Mouse (Mus musculus) ES-E14 (cell line): ENCODE measurements at regions not wholly inside any gene's neighbourhood (a gene's known extent, or its start where the extent isn't known, plus 50 kb on each side); places are given as distances from the start of the nearest gene placed in this dataset.

Experiments
- DNase-seq: peaks from one replicate; pipeline ENCODE4 v3.0.0-alpha.2; 2013; ENCODE audit warnings: low read depth, low spot score
- H3K27ac ChIP-seq: 2 replicates; pipeline ENCODE4 v1.5.1; 2012; ENCODE audit warnings: low read depth, mild to moderate bottlenecking, low read length, moderate library complexity, mixed read lengths; ENCODE audit not compliant: poor library complexity, insufficient read depth, severe bottlenecking
- H3K36me3 ChIP-seq: 2 replicates; pipeline ENCODE4 v1.6.1; 2012; ENCODE audit warnings: mild to moderate bottlenecking, low read length, moderate library complexity, mixed read lengths; ENCODE audit not compliant: control insufficient read depth, poor library complexity, insufficient read depth, severe bottlenecking
- H3K4me1 ChIP-seq, 2 experiments: fragments of 150-350 bp in 1 of 2; sonication (generic) in 1 of 2; 2 replicates each; pipeline ENCODE4 v1.6.1; 2012; ENCODE audit warnings: low read length in 2 of 2, mild to moderate bottlenecking in 1 of 2, mixed read lengths in 1 of 2; ENCODE audit not compliant: control insufficient read depth in 2 of 2, insufficient read depth in 2 of 2, poor library complexity in 1 of 2
- H3K4me3 ChIP-seq, 2 experiments: fragments of 150-350 bp in 1 of 2; sonication (generic) in 1 of 2; 2 replicates each; pipeline ENCODE4 v1.5.1; 2012; ENCODE audit warnings: low read length in 2 of 2, low read depth in 1 of 2, mild to moderate bottlenecking in 1 of 2, mixed read lengths in 1 of 2; ENCODE audit not compliant: insufficient read depth in 1 of 2, poor library complexity in 1 of 2, severe bottlenecking in 1 of 2
- H3K9ac ChIP-seq: 2 replicates; pipeline ENCODE4 v1.6.1; 2012; ENCODE audit warnings: low read depth, mild to moderate bottlenecking, low read length, mixed read lengths; ENCODE audit not compliant: poor library complexity, insufficient read depth, severe bottlenecking
- H3K9me3 ChIP-seq: fragments of 150-350 bp; sonication (generic); 2 replicates; pipeline ENCODE4 v1.6.1; 2012; ENCODE audit warnings: low read depth, mild to moderate bottlenecking, low read length; ENCODE audit not compliant: control insufficient read depth, insufficient read depth
- CHD2 ChIP-seq: IDR thresholded peaks from 2 replicates; pipeline ENCODE4 v1.6.1; 2014; ENCODE audit warnings: mild to moderate bottlenecking, low read depth, low read length, inconsistent platforms
- HCFC1 ChIP-seq: IDR thresholded peaks from 2 replicates; pipeline ENCODE4 v1.6.1; 2012; ENCODE audit warnings: low read length, inconsistent platforms, borderline replicate concordance; ENCODE audit not compliant: insufficient read depth
- MAFK ChIP-seq: IDR thresholded peaks from 2 replicates; pipeline ENCODE4 v1.6.1; 2014; ENCODE audit warnings: mild to moderate bottlenecking, low read depth, low read length, inconsistent platforms; ENCODE audit not compliant: insufficient read depth
- ZC3H11A ChIP-seq: IDR thresholded peaks from 2 replicates; pipeline ENCODE4 v1.6.1; 2012; ENCODE audit warnings: low read depth, mild to moderate bottlenecking, inconsistent platforms, low read length, borderline replicate concordance
- ZNF384 ChIP-seq: IDR thresholded peaks from 2 replicates; pipeline ENCODE4 v1.6.1; 2012; ENCODE audit warnings: low read depth, low read length, inconsistent platforms
- in situ Hi-C, 2 experiments: fragments of 600-800 bp; cut with MboI; formaldehyde crosslinking; loops; one replicate each; pipeline ENCODE4 v1.15.1; 2025; ENCODE audit warnings: low sequenced_read_pairs in 2 of 2, inconsistent platforms in 1 of 2; ENCODE audit not compliant: unreplicated experiment in 2 of 2

DNA sequence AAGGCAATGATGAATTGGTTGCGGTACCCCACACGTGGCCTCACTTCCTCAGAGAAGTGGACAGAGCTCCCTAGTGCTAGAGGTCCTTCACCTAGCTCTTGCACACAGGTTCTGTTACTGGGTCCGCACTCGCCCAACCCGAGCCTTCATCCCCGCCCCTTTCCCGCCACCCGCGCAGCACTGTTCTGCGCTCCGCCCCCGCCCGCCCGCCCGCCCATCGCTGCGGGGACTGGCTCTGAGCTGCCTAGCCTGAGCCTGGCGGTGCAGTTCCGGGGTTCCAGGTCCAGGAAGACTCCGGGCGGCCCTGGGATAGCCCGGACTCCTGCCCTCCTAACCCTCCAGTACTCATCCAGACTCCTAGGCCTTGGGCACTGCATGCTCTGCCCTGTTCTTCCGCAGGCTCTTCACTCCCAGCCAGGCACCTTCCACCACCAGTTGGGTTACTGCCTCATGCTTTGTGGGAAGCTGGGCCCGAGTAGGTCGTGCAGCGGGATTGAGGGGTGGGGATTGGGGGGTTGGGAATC, 243.3 kb downstream of the Tex13c3 start:
- H3K4me1 ChIP-seq = no peaks in the 10 kb centered on the region
- peak; percentile 27 for DNase-seq
- peak overlapping the region; percentile 83 for H3K9ac ChIP-seq
- H3K36me3 ChIP-seq = no peaks in the 10 kb centered on the region
- no peaks in the 10 kb centered on the region for H3K9me3 ChIP-seq
- in situ Hi-C loops = no loop called here
- peak overlapping the region; percentile 80 to 81 for H3K4me3 ChIP-seq
- TF ChIP-seq MAFK = no peak
- TF ChIP-seq CHD2 = no peak
- no peak for TF ChIP-seq ZNF384
- no peak for TF ChIP-seq HCFC1
- TF ChIP-seq ZC3H11A = no peak
- H3K27ac ChIP-seq = no peak overlapping the region

DNA sequence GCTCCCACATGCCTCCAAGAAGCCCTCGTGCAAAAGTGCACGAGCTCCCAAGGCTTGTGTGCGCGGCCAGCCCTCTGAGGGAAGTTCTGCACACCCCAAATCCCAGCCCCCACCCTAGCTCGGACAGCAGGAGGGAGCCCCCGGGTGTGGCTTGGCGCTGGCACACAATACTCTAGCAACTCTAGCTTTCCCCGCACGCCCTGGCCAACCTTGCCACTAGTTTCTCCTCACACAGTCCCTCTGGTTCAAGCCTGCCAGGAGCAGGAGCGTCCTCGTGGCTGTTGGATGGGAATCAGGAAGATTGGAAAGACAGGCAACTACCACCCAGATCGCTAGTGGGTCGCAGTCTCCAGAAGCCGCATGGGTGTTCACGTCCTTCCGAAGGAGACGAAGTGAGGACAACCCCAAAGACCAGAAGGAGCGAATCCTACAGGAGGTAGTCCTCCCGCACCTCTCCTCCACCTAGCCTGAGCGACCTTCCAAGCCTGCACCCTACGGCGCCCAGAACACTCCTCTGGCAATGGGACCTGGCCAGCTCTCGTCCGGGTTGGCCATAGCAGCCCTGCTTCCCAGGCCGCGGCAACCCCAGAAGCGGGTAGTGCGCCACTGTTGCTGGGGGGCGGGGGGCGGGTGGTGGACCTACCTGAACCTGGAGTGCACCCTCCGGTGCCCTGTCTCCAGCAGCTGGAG, 243.9 kb downstream of the Tex13c3 start:
- Histone ChIP-seq H3K9ac (peak overlapping the region; percentile 66), H3K4me1 (no peaks in the 10 kb centered on the region), H3K27ac (no peak overlapping the region), H3K4me3 (peak overlapping the region; percentile 80 to 81), H3K36me3 (no peaks in the 10 kb centered on the region), H3K9me3 (no peaks in the 10 kb centered on the region)
- in situ Hi-C loops = no loop called here
- peak; percentile 13 for DNase-seq
- no peak for TF ChIP-seq ZC3H11A
- no peak for TF ChIP-seq CHD2
- TF ChIP-seq ZNF384 = no peak
- no peak for TF ChIP-seq HCFC1
- no peak for TF ChIP-seq MAFK

GRCm38 (mm10) chrX:19235449-19235848, 245.7 kb downstream of the Tex13c3 start:
- no peak overlapping the region for H3K27ac ChIP-seq
- TF ChIP-seq MAFK (no peak), ZNF384 (no peak), CHD2 (no peak), ZC3H11A (no peak), HCFC1 (no peak)
- H3K9me3 ChIP-seq = no peaks in the 10 kb centered on the region
- no peak overlapping the region for H3K4me3 ChIP-seq
- DNase-seq = no peak
- no peak overlapping the region for H3K9ac ChIP-seq
- no peaks in the 10 kb centered on the region for H3K4me1 ChIP-seq
- in situ Hi-C loops = no loop called here
- H3K36me3 ChIP-seq = no peaks in the 10 kb centered on the region

GRCm38 (mm10) chrX:19231823-19232222, 249.3 kb downstream of the Tex13c3 start:
- in situ Hi-C loops = no loop called here
- H3K9ac ChIP-seq = no peak overlapping the region
- TF ChIP-seq ZC3H11A = no peak
- TF ChIP-seq CHD2 = no peak
- no peak for TF ChIP-seq ZNF384
- no peak for TF ChIP-seq HCFC1
- no peak for TF ChIP-seq MAFK

More at GRCm38 (mm10) chrX:19231823-19232222, 249.3 kb downstream of the Tex13c3 start:
- Histone ChIP-seq H3K4me1 (no peaks in the 10 kb centered on the region), H3K4me3 (no peak overlapping the region), H3K9me3 (no peaks in the 10 kb centered on the region), H3K36me3 (no peaks in the 10 kb centered on the region), H3K27ac (no peak overlapping the region)
- no peak for DNase-seq
